Mouse (Mus musculus): ENCODE data around the gene Gm11077.

- TF ChIP-seq CTCF (IDR thresholded peaks at IDR 0.05; ENCODE audit: borderline replicate concordance, insufficient read depth, low read depth, low read length), result no peak
- TF ChIP-seq POLR2A (IDR thresholded peaks at IDR 0.05; ENCODE audit: borderline replicate concordance, insufficient read depth, low read length), result no peak
Measured at GRCm38 (mm10) chr6:140680713-140681112, 48.4 kb upstream of the Gm11077 start.

All from cerebellum, adult 2 months (tissue).